Mouse (Mus musculus) adrenal gland, adult (tissue): Measurements from ENCODE around the gene 2310007B03Rik.
A peak's percentile ranks its signal among the peaks of the same experiment; 100 is the strongest.

Experiments
- DNase-seq, 2 experiments: peaks; one replicate each; pipeline ENCODE4 v3.0.0; 2022 to 2023; ENCODE audit warnings: low spot score in 1 of 2; ENCODE audit not compliant: inconsistent age in 2 of 2

The 2310007B03Rik gene

GRCm38 (mm10) chr1:93102700-93103099, 58.0 kb downstream of the 2310007B03Rik start:
- no peak for DNase-seq

DNA sequence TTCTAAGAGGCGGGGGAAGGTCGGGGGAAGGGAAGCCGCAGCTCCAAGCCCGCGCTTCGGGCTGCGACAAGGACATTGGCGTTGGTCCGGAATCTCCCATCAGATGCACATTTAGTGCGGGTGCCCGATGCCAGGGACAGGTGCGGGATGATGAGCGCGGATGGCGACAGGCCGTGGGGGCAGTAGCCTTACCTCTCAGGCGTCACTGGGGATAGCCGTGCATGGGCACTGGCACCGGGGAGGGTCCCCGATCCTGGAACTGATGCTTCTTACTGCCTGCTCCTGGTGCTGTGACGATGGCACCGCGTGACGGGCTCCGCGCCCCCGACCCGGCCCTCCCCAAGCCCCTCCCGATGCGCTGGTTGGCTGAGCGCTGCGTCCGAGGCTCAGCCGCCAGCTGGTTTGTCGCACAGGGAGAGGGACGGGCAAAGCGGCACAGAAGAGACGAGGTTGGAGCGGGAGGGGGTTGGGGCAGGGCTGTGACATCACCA, 59.1 kb downstream of the 2310007B03Rik start, which contains the start of gene Kif1a:
Kif1a (minus strand) TSS at position 381 of the 491 bp plus-strand sequence.
- peak; percentile 80 to 84 for DNase-seq
